Mouse (Mus musculus): Measurements from ENCODE around the gene Arhgdib. TPM values are rescaled to one million over a fixed set of nuclear protein-coding genes. Genes with fewer than 3 reads are reported as not detected.

The Arhgdib gene
- polyA plus RNA-seq, 1 experiment from 2014 or later = 14.9 TPM

DNA sequence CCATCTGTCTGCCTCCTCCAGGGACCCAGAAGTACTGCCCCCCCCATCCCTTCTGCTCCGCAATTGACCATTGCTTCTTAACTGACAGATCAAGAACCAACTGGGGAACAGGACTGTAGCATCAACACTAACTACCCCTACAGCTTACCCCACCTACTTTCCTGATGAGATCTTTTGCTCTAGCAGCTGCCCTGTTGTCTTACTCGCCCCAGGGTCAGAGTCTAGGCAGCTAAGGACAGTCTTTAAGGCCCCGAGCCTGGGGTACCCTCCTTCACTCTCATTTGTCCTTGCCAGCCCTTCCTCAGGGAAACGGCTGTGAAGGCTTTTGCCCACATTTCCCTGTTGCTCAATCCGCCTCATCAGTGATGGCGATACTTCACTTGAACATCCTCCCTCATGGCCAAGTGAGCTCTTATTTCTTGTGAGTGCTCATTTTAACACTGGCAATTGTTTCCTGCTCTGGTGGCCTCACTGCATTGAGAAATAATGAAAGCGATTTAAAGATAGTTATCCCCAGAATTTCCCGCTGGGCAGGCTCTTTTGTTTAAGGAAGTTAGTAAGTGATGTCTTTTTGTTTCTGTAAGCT lies 37.7 kb downstream of the Arhgdib start:
- Histone ChIP-seq H3K27ac (ENCODE audit: low read depth, low read length) (no peak overlapping the region), H3K9ac (ENCODE audit: low read depth, low read length) (no peak overlapping the region), H3K27me3 (replicated peaks; ENCODE audit: control insufficient read depth, insufficient read depth, low read length) (no peaks in the 10 kb centered on the region), H3K36me3 (ENCODE audit: control insufficient read depth, insufficient read depth, low read length) (no peaks in the 10 kb centered on the region), H3K9me3 (ENCODE audit: control insufficient read depth, low read length) (no peaks in the 10 kb centered on the region; the same call in 1 of the 2 replicates), H3K4me3 (ENCODE audit: low read length) (no peak overlapping the region), H3K4me2 (ENCODE audit: low read length) (no peak overlapping the region), H3K4me1 (ENCODE audit: control insufficient read depth, insufficient read depth, low read depth, low read length) (no peaks in the 10 kb centered on the region)
- 64% methylated on average over 8 of the region's 8 CpGs for WGBS
- no peak for ATAC-seq

DNA sequence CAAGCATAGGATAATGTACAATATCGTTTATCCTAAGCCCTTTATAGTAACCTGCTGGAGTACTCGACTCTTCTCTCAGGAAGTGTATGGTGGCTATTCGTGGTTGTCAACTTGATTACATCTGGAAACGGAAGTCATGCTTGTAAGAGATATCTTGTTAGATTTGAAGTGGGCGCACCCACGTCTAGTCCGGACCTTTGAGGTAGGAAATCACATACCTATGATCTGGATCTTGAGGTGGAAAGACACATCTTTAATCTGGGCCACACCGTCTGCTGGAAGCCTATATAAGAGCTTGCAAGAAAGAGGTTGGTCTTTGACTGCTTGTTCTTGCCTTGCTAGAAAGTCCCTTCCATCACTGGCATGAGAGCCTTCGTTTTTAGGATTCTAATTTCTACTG lies 39.2 kb downstream of the Arhgdib start:
- Histone ChIP-seq H3K9me3 (ENCODE audit: control insufficient read depth, low read length) (no peaks in the 10 kb centered on the region; the same call in 1 of the 2 replicates), H3K4me3 (ENCODE audit: low read length) (no peak overlapping the region), H3K27ac (ENCODE audit: low read depth, low read length) (no peak overlapping the region), H3K36me3 (ENCODE audit: control insufficient read depth, insufficient read depth, low read length) (no peaks in the 10 kb centered on the region), H3K9ac (ENCODE audit: low read depth, low read length) (no peak overlapping the region), H3K4me2 (ENCODE audit: low read length) (no peak overlapping the region), H3K4me1 (ENCODE audit: control insufficient read depth, insufficient read depth, low read depth, low read length) (no peaks in the 10 kb centered on the region), H3K27me3 (replicated peaks; ENCODE audit: control insufficient read depth, insufficient read depth, low read length) (no peaks in the 10 kb centered on the region)
- WGBS = 92% methylated on average over 9 of the region's 9 CpGs
- no peak for ATAC-seq

DNA sequence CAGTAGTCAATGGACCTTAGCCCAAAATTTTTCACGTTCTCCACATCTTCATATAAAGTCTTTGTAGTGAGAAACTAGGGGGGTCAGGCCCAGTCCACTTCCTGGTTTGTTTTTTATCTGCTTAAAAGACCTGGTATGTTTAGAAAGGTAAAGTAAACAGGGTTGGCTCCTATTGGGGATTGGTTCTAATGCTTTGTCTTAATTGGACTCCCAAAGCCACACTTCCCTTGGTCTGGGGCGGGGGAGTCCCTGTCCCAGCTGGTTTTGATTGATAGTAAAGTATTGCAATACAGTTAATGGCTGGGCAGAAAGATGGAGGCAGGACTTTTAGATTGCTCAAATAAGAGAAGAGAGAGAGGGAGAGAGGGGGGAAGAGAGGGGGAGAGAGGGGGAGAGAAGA lies 40.7 kb downstream of the Arhgdib start:
- no peak overlapping the region for H3K4me3 ChIP-seq (ENCODE audit: low read length)
- H3K9ac ChIP-seq (ENCODE audit: low read depth, low read length) = no peak overlapping the region
- H3K36me3 ChIP-seq (ENCODE audit: control insufficient read depth, insufficient read depth, low read length) = no peaks in the 10 kb centered on the region
- no peak overlapping the region for H3K27ac ChIP-seq (ENCODE audit: low read depth, low read length)
- no peaks in the 10 kb centered on the region for H3K27me3 ChIP-seq (replicated peaks; ENCODE audit: control insufficient read depth, insufficient read depth, low read length)
- no peak overlapping the region for H3K4me2 ChIP-seq (ENCODE audit: low read length)
- WGBS = 78% methylated on average over 2 of the region's 2 CpGs
- H3K4me1 ChIP-seq (ENCODE audit: control insufficient read depth, insufficient read depth, low read depth, low read length) = no peaks in the 10 kb centered on the region
- no peaks in the 10 kb centered on the region for H3K9me3 ChIP-seq (ENCODE audit: control insufficient read depth, low read length)
- ATAC-seq = no peak

DNA sequence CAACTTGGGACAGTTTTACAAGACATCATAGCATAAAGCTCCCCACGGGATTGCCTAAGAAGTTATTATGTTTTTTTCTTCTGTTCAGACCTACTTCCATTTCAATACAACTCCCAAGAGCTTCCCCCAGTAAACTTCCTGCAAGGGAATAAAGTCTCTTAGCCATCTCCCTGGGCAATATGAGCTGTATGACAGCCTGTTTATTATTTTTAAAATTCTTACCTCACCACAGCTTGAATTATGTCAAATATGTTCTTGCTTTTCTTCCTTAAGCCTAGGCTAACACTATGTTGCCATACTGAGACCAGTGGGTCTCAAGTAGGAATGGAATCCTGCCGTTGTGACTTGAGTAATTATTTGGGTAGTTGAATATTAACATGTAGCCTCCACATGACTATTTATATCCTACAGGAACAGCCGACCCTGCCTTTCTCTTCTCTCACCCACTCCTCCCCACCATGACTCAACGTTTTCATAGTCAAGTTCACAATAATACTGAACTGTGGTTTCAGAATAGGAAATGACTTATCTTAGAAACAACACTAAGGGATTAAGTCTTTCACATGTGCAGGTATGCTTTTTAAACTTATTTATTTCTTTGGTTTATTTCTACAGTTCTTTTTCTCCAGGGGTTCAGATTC lies 41.2 kb downstream of the Arhgdib start:
- Histone ChIP-seq H3K4me3 (ENCODE audit: low read length) (no peak overlapping the region), H3K4me2 (ENCODE audit: low read length) (no peak overlapping the region), H3K9ac (ENCODE audit: low read depth, low read length) (no peak overlapping the region), H3K27me3 (replicated peaks; ENCODE audit: control insufficient read depth, insufficient read depth, low read length) (no peaks in the 10 kb centered on the region), H3K36me3 (ENCODE audit: control insufficient read depth, insufficient read depth, low read length) (no peaks in the 10 kb centered on the region), H3K9me3 (ENCODE audit: control insufficient read depth, low read length) (no peaks in the 10 kb centered on the region), H3K27ac (ENCODE audit: low read depth, low read length) (no peak overlapping the region), H3K4me1 (ENCODE audit: control insufficient read depth, insufficient read depth, low read depth, low read length) (no peaks in the 10 kb centered on the region)
- WGBS = 71% methylated on average over 4 of the region's 4 CpGs
- ATAC-seq = no peak

DNA sequence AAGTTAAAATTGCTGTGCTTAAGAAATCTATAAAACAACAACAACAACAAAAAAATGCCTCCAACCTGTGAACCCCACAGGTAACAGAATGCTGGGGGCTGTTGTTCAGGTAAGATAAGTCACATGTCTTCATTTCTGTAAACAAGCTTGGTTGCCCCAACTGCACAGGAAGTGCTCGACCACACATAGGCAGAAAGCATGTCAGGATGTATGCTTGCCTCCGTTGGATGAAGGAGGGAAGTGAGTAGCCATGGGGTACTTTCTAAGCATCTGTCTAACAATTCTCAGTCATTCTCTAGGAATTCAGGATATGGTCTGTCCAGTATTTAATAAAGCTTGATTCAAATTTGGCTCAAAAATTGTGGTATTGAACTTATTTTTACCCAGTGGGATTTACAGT lies 42.7 kb downstream of the Arhgdib start:
- Histone ChIP-seq H3K9me3 (ENCODE audit: control insufficient read depth, low read length) (no peaks in the 10 kb centered on the region), H3K4me3 (ENCODE audit: low read length) (no peak overlapping the region), H3K9ac (ENCODE audit: low read depth, low read length) (no peak overlapping the region), H3K4me1 (ENCODE audit: control insufficient read depth, insufficient read depth, low read depth, low read length) (no peaks in the 10 kb centered on the region), H3K27ac (ENCODE audit: low read depth, low read length) (no peak overlapping the region), H3K27me3 (replicated peaks; ENCODE audit: control insufficient read depth, insufficient read depth, low read length) (no peaks in the 10 kb centered on the region), H3K36me3 (ENCODE audit: control insufficient read depth, insufficient read depth, low read length) (no peaks in the 10 kb centered on the region), H3K4me2 (ENCODE audit: low read length) (no peak overlapping the region)
- no peak for ATAC-seq
- WGBS = 79% methylated on average over 2 of the region's 2 CpGs

DNA sequence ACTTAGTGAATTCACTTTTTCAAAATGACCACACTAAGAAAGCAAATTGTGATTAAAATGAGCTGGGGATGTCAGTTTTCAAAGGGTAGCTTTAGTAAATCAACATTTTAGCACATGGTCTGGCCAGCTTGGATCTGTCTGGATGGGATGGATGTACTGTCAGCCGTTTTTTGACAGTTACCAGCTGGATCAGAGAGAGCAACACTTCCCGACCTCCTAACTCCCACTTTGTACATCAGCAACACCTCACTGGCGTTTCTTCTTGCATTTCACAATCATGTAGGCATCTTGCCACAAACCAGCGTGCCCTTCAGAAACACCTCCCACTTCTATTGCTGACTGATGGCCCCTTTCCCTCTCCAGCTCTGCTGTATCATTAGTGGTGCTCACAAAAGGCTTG lies 43.5 kb downstream of the Arhgdib start:
- no peaks in the 10 kb centered on the region for H3K4me1 ChIP-seq (ENCODE audit: control insufficient read depth, insufficient read depth, low read depth, low read length)
- 79% methylated on average over 4 of the region's 4 CpGs for WGBS
- H3K4me3 ChIP-seq (ENCODE audit: low read length) = no peak overlapping the region
- no peak overlapping the region for H3K27ac ChIP-seq (ENCODE audit: low read depth, low read length)
- H3K27me3 ChIP-seq (replicated peaks; ENCODE audit: control insufficient read depth, insufficient read depth, low read length) = no peaks in the 10 kb centered on the region
- no peaks in the 10 kb centered on the region for H3K36me3 ChIP-seq (ENCODE audit: control insufficient read depth, insufficient read depth, low read length)
- no peak overlapping the region for H3K4me2 ChIP-seq (ENCODE audit: low read length)
- no peak for ATAC-seq
- H3K9ac ChIP-seq (ENCODE audit: low read depth, low read length) = no peak overlapping the region
- no peaks in the 10 kb centered on the region for H3K9me3 ChIP-seq (ENCODE audit: control insufficient read depth, low read length)

DNA sequence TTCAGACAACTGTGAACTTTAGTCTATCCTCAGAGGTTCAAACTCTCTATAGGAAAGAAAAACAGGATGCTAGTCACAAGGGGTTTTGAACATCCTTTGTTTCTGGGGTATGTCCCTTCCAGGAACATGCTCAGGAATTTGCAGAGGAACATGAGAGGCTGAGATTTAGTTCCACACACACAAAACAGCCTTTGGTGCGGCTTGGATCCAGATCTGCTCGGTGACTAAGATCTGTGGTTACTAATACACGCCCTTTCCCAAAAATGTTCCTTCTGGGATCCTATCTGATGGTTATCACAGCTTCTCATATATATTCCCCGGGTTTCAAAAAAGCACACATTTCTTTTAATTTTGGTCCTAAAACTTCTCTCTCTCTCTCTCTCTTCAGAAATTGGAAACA lies 43.9 kb downstream of the Arhgdib start:
- Histone ChIP-seq H3K27me3 (replicated peaks; ENCODE audit: control insufficient read depth, insufficient read depth, low read length) (no peaks in the 10 kb centered on the region), H3K4me3 (ENCODE audit: low read length) (no peak overlapping the region), H3K36me3 (ENCODE audit: control insufficient read depth, insufficient read depth, low read length) (no peaks in the 10 kb centered on the region), H3K4me1 (ENCODE audit: control insufficient read depth, insufficient read depth, low read depth, low read length) (no peaks in the 10 kb centered on the region), H3K27ac (ENCODE audit: low read depth, low read length) (no peak overlapping the region), H3K9me3 (ENCODE audit: control insufficient read depth, low read length) (no peaks in the 10 kb centered on the region), H3K4me2 (ENCODE audit: low read length) (no peak overlapping the region), H3K9ac (ENCODE audit: low read depth, low read length) (no peak overlapping the region)
- ATAC-seq = no peak
- 84% methylated on average over 4 of the region's 4 CpGs for WGBS

DNA sequence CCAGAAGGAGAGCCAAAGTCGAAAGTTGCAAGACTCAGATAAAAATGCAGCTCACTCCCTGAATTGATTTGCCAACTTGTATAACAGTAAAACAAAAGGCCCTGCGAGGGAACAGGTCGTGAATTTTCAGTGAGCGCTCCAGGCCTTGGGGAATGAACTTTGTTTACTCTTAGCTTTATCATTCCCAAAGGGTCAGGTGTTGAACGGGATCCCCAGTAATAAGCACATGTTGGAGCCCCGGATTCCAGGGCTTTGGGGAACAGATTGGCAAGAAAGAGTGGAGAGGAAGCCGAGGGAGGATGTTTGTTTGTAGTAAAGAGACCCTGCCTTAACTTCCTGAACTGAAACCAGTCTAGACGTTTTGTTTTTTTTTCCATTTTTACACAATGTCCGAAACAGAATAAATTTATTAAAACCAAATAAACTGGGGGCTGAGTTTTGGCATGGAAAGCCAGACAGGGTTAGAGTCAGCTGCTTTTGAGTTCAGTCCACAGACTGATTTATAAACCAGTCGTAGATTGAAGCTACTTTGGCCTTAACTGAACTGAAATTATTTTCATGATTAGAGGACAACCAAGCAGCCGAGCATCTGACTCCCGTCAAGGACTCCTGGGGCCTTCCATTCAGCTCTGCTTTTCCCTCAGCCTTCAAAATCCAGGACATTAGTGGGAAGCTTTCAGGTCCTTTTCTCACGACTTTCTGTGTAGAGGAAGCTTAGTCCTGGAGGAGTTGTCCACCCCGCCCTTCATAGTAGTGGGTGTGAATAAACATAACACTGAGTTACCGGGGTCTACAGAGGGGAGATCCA lies 47.0 kb downstream of the Arhgdib start:
- Histone ChIP-seq H3K27me3 (replicated peaks; ENCODE audit: control insufficient read depth, insufficient read depth, low read length) (no peaks in the 10 kb centered on the region), H3K9ac (ENCODE audit: low read depth, low read length) (no peak overlapping the region), H3K27ac (ENCODE audit: low read depth, low read length) (no peak overlapping the region), H3K4me2 (ENCODE audit: low read length) (no peak overlapping the region), H3K4me1 (ENCODE audit: control insufficient read depth, insufficient read depth, low read depth, low read length) (no peaks in the 10 kb centered on the region), H3K9me3 (ENCODE audit: control insufficient read depth, low read length) (no peaks in the 10 kb centered on the region), H3K36me3 (ENCODE audit: control insufficient read depth, insufficient read depth, low read length) (no peaks in the 10 kb centered on the region), H3K4me3 (ENCODE audit: low read length) (no peak overlapping the region)
- no peak for ATAC-seq
- 61% methylated on average over 15 of the region's 15 CpGs for WGBS

DNA sequence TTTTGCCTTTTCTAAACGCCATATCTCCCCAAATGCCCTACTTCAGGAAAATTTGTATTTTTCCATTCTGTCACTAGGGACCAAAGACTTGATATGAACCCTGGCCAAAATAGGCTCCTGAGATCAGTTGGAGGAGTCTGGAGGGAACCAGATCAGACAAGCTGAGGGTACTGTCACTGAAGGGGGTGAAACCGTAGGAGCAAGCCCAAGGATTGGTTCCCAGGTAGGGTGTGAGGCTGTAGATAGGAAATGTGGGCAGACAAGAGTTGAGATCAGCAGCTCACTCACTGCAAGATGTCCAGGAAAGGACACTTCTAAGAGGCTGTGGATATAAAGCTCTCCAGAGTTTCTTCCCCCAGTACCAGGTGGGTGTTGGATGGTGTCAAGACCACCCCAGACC lies 49.7 kb downstream of the Arhgdib start:
- Histone ChIP-seq H3K9ac (ENCODE audit: low read depth, low read length) (no peak overlapping the region), H3K9me3 (ENCODE audit: control insufficient read depth, low read length) (no peaks in the 10 kb centered on the region), H3K4me2 (ENCODE audit: low read length) (no peak overlapping the region), H3K4me1 (ENCODE audit: control insufficient read depth, insufficient read depth, low read depth, low read length) (no peaks in the 10 kb centered on the region), H3K36me3 (ENCODE audit: control insufficient read depth, insufficient read depth, low read length) (no peaks in the 10 kb centered on the region), H3K4me3 (ENCODE audit: low read length) (no peak overlapping the region), H3K27me3 (replicated peaks; ENCODE audit: control insufficient read depth, insufficient read depth, low read length) (no peaks in the 10 kb centered on the region), H3K27ac (ENCODE audit: low read depth, low read length) (no peak overlapping the region)
- no peak for ATAC-seq
- 93% methylated on average over 2 of the region's 2 CpGs for WGBS
